8 mouse cellular contexts compared by ENCODE assay signal in the genomic region with DNA sequence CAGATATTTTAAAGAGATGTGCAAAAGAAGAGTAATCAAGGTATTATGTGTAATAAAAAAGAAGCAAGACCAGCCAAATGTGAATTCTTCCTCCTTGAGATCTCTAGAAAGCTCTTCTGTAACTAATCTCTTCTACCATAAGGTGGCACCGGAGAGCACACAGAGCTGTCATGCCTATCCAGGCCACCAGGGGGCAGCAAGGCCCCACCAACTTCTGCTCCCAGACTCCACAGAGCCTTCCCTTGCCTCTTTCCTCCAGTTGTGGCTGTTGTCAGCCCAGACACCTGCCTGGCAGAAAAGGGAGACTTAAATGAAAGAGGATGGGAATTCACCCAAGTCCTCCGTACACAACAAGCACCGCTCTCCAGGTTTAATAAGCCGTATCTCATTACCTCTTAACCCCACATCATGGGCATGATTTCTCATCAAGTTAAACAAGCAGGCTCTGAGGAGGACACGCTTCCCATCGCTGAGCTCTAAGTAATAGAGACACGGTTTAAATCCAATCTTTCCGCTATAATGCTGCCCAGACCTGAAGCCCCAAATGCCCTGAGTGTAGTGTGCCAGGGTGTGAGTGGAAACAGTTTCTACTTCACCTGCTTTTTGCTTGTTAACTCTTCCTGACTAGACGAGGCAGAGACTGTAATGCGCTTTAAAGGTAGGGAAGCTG. TPM values are rescaled to one million over a fixed set of nuclear protein-coding genes. Genes with fewer than 3 reads are reported as not detected.
DNase-seq lines count a peak whose midpoint lies in the region; ATAC-seq and TF ChIP-seq lines count a peak whose summit lies in the region.

No protein-coding gene starts in this region.

- H3K27ac ChIP-seq in liver, embryonic 12.5 days, result no peak overlapping the region
- no peak overlapping the region for H3K27ac ChIP-seq in cerebellum, adult 2 months (ENCODE audit: insufficient read depth, low read length)
- H3K27ac ChIP-seq in intestine, postnatal 0 days (ENCODE audit: low read depth, low read length), result no peak overlapping the region
- no peak overlapping the region for H3K27ac ChIP-seq in limb, embryonic 11.5 days (replicated peaks; ENCODE audit: low read depth, low read length)
- H3K27ac ChIP-seq in neural tube, embryonic 13.5 days (replicated peaks), result no peak overlapping the region
- no peak overlapping the region for H3K27ac ChIP-seq in testis, adult 2 months (ENCODE audit: control insufficient read depth, insufficient read depth, low read depth, low read length)

- no peak overlapping the region for H3K4me2 ChIP-seq in liver, embryonic 12.5 days
- H3K4me2 ChIP-seq in intestine, postnatal 0 days (replicated peaks; ENCODE audit: low read depth), result no peak overlapping the region
- H3K4me2 ChIP-seq in limb, embryonic 11.5 days (ENCODE audit: low read depth, severe bottlenecking), result no peak overlapping the region
- no peak overlapping the region for H3K4me2 ChIP-seq in neural tube, embryonic 13.5 days

- H3K9me3 ChIP-seq in liver, embryonic 12.5 days (replicated peaks), result no peaks in the 10 kb centered on the region
- H3K9me3 ChIP-seq in intestine, postnatal 0 days (ENCODE audit: control insufficient read depth), result no peaks in the 10 kb centered on the region
- no peaks in the 10 kb centered on the region for H3K9me3 ChIP-seq in limb, embryonic 11.5 days (ENCODE audit: control insufficient read depth, low read length)
- H3K9me3 ChIP-seq in neural tube, embryonic 13.5 days, result no peaks in the 10 kb centered on the region

- WGBS in liver, embryonic 12.5 days (ENCODE audit: insufficient replicate concordance), result 56% methylated on average over 10 of the region's 10 CpGs
- WGBS in cerebellum, adult 2 months, result 49% methylated on average over 10 of the region's 10 CpGs
- 69% methylated on average over 10 of the region's 10 CpGs for WGBS in intestine, postnatal 0 days
- 69% methylated on average over 10 of the region's 10 CpGs for WGBS in limb, embryonic 11.5 days
- WGBS in neural tube, embryonic 13.5 days, result 64% methylated on average over 10 of the region's 10 CpGs

- H3K9ac ChIP-seq in liver, embryonic 12.5 days, result no peak overlapping the region
- no peak overlapping the region for H3K9ac ChIP-seq in intestine, postnatal 0 days (ENCODE audit: low read depth, low read length)
- no peak overlapping the region for H3K9ac ChIP-seq in limb, embryonic 11.5 days (ENCODE audit: low read length)
- H3K9ac ChIP-seq in neural tube, embryonic 13.5 days, result no peak overlapping the region

- no peak for TF ChIP-seq POLR2A in cerebellum, adult 2 months (IDR thresholded peaks at IDR 0.05; ENCODE audit: borderline replicate concordance, insufficient read depth, low read length)
- TF ChIP-seq POLR2A in testis, adult 2 months (IDR thresholded peaks at IDR 0.05; ENCODE audit: control insufficient read depth, low read depth, low read length), result no peak

- no peak overlapping the region for H3K4me3 ChIP-seq in liver, embryonic 12.5 days
- no peak overlapping the region for H3K4me3 ChIP-seq in cerebellum, adult 2 months (replicated peaks; ENCODE audit: insufficient read depth, low read depth, low read length)
- no peak overlapping the region for H3K4me3 ChIP-seq in intestine, postnatal 0 days (ENCODE audit: low read depth, low read length)
- H3K4me3 ChIP-seq in limb, embryonic 11.5 days (ENCODE audit: low read depth, low read length), result no peak overlapping the region
- H3K4me3 ChIP-seq in neural tube, embryonic 13.5 days, result no peak overlapping the region
- no peak overlapping the region for H3K4me3 ChIP-seq in testis, adult 2 months (ENCODE audit: control insufficient read depth, low read depth, low read length)

- no peak for ATAC-seq in liver, embryonic 12.5 days
- ATAC-seq in intestine, postnatal 0 days, result no peak
- no peak for ATAC-seq in limb, embryonic 11.5 days (ENCODE audit: insufficient number of reproducible peaks, low FRiP score, low TSS enrichment, low read depth)
- ATAC-seq in neural tube, embryonic 13.5 days (ENCODE audit: low read depth), result 0 out of 2 replicates have a peak, but pooled peaks have one; percentile 67

- no peaks in the 10 kb centered on the region for H3K4me1 ChIP-seq in liver, embryonic 12.5 days
- H3K4me1 ChIP-seq in cerebellum, adult 2 months (ENCODE audit: control insufficient read depth, insufficient read depth, low read length), result no peaks in the 10 kb centered on the region
- H3K4me1 ChIP-seq in intestine, postnatal 0 days (replicated peaks; ENCODE audit: control insufficient read depth, insufficient read depth, low read length), result no peaks in the 10 kb centered on the region
- no peaks in the 10 kb centered on the region for H3K4me1 ChIP-seq in limb, embryonic 11.5 days (ENCODE audit: control insufficient read depth, insufficient read depth, low read length)
- H3K4me1 ChIP-seq in neural tube, embryonic 13.5 days (replicated peaks), result no peaks in the 10 kb centered on the region
- H3K4me1 ChIP-seq in testis, adult 2 months (ENCODE audit: control insufficient read depth, insufficient read depth, low read length), result no peaks in the 10 kb centered on the region

- TF ChIP-seq CTCF in cerebellum, adult 2 months (IDR thresholded peaks at IDR 0.05; ENCODE audit: borderline replicate concordance, insufficient read depth, low read depth, low read length), result peak; percentile 100
- TF ChIP-seq CTCF in intestine, postnatal 0 days (IDR thresholded peaks at IDR 0.05; ENCODE audit: low read depth), result peak; percentile 100
- TF ChIP-seq CTCF in testis, adult 2 months (IDR thresholded peaks at IDR 0.05; ENCODE audit: control insufficient read depth, insufficient read depth, insufficient replicate concordance, low read depth, low read length), result peak; percentile 100

- peak; percentile 62 for DNase-seq in liver
- DNase-seq in cerebellum, adult 2 months, result peak; percentile 46 to 66
- peak; percentile 29 to 78 for DNase-seq in frontal cortex, postnatal 10 days (ENCODE audit: low spot score in 2 of 2)
- peak; percentile 89 for DNase-seq in limb, embryonic 11.5 days (ENCODE audit: low spot score)

- no peaks in the 10 kb centered on the region for H3K27me3 ChIP-seq in liver, embryonic 12.5 days (replicated peaks)
- no peaks in the 10 kb centered on the region for H3K27me3 ChIP-seq in cerebellum, adult 2 months (ENCODE audit: control insufficient read depth, insufficient read depth, low read length)
- no peaks in the 10 kb centered on the region for H3K27me3 ChIP-seq in intestine, postnatal 0 days (replicated peaks; ENCODE audit: control insufficient read depth, insufficient read depth, low read length)
- H3K27me3 ChIP-seq in limb, embryonic 11.5 days (ENCODE audit: control insufficient read depth, insufficient read depth, low read length), result no peaks in the 10 kb centered on the region
- no peaks in the 10 kb centered on the region for H3K27me3 ChIP-seq in neural tube, embryonic 13.5 days
- no peaks in the 10 kb centered on the region for H3K27me3 ChIP-seq in testis, adult 2 months (ENCODE audit: control insufficient read depth, insufficient read depth, low read length)

- no peaks in the 10 kb centered on the region for H3K36me3 ChIP-seq in liver, embryonic 12.5 days
- H3K36me3 ChIP-seq in intestine, postnatal 0 days (ENCODE audit: control insufficient read depth, insufficient read depth), result no peaks in the 10 kb centered on the region
- H3K36me3 ChIP-seq in limb, embryonic 11.5 days (ENCODE audit: control insufficient read depth, insufficient read depth, low read length), result no peaks in the 10 kb centered on the region
- no peaks in the 10 kb centered on the region for H3K36me3 ChIP-seq in neural tube, embryonic 13.5 days
- H3K36me3 ChIP-seq in testis, adult 2 months (ENCODE audit: control insufficient read depth, insufficient read depth, low read length), result no peaks in the 10 kb centered on the region

RNA-seq across cellular contexts. Expression of gene Asic2, which starts 28.1 kb away (rescaled TPM):
- polyA plus RNA-seq in liver, embryonic 12.5 days (2016; fragmentation: Nextera tagmentation; extraction: Ambion mirVana), result 0.06 and 0.11 TPM in 2 replicates
- polyA plus RNA-seq in cerebellum, adult 2 months (2012; rRNA removed), result 39.7 and 43.2 TPM in 2 replicates
- polyA plus RNA-seq in intestine, postnatal 0 days (2015; fragmentation: Nextera tagmentation; extraction: Ambion mirVana), result 0.44 and 0.55 TPM in 2 replicates
- 0.27 and 0.41 TPM in 2 replicates for polyA plus RNA-seq in limb, embryonic 11.5 days (2014; fragmentation: Nextera tagmentation; extraction: Ambion mirVana)
- 8.6 and 9.1 TPM in 2 replicates for polyA plus RNA-seq in neural tube, embryonic 13.5 days (2015; fragmentation: Nextera tagmentation; extraction: Ambion mirVana)
- 0.41 and 0.58 TPM in 2 replicates for polyA plus RNA-seq in testis, adult 2 months (2012; rRNA removed)

RNA-seq across cellular contexts. Expression of gene Ccl2, which starts 39.1 kb away (rescaled TPM):
- 2.0 and 2.8 TPM in 2 replicates for polyA plus RNA-seq in liver, embryonic 12.5 days (2016; fragmentation: Nextera tagmentation; extraction: Ambion mirVana)
- polyA plus RNA-seq in cerebellum, adult 2 months (2012; rRNA removed), result 0.19 TPM in 1 of 2 replicates, not detected in the other
- 3.4 and 4.4 TPM in 2 replicates for polyA plus RNA-seq in intestine, postnatal 0 days (2015; fragmentation: Nextera tagmentation; extraction: Ambion mirVana)
- polyA plus RNA-seq in limb, embryonic 11.5 days (2014; fragmentation: Nextera tagmentation; extraction: Ambion mirVana), result not detected in 2 replicates
- polyA plus RNA-seq in neural tube, embryonic 13.5 days (2015; fragmentation: Nextera tagmentation; extraction: Ambion mirVana), result 2.6 and 3.1 TPM in 2 replicates
- polyA plus RNA-seq in testis, adult 2 months (2012; rRNA removed), result 0.13 and 0.15 TPM in 2 replicates

RNA-seq across cellular contexts. Expression of gene Gm17268, which starts 42.1 kb away (rescaled TPM):
- not detected in 2 replicates for polyA plus RNA-seq in liver, embryonic 12.5 days (2016; fragmentation: Nextera tagmentation; extraction: Ambion mirVana)
- not detected in 2 replicates for polyA plus RNA-seq in cerebellum, adult 2 months (2012; rRNA removed)
- polyA plus RNA-seq in intestine, postnatal 0 days (2015; fragmentation: Nextera tagmentation; extraction: Ambion mirVana), result not detected in 2 replicates
- not detected in 2 replicates for polyA plus RNA-seq in limb, embryonic 11.5 days (2014; fragmentation: Nextera tagmentation; extraction: Ambion mirVana)
- not detected in 2 replicates for polyA plus RNA-seq in neural tube, embryonic 13.5 days (2015; fragmentation: Nextera tagmentation; extraction: Ambion mirVana)
- polyA plus RNA-seq in testis, adult 2 months (2012; rRNA removed), result not detected in 2 replicates

RNA-seq across cellular contexts. Expression of gene Ccl7, which starts 49.2 kb away (rescaled TPM):
- 0.62 and 0.68 TPM in 2 replicates for polyA plus RNA-seq in liver, embryonic 12.5 days (2016; fragmentation: Nextera tagmentation; extraction: Ambion mirVana)
- polyA plus RNA-seq in cerebellum, adult 2 months (2012; rRNA removed), result not detected in 2 replicates
- 2.4 and 2.6 TPM in 2 replicates for polyA plus RNA-seq in intestine, postnatal 0 days (2015; fragmentation: Nextera tagmentation; extraction: Ambion mirVana)
- not detected in 2 replicates for polyA plus RNA-seq in limb, embryonic 11.5 days (2014; fragmentation: Nextera tagmentation; extraction: Ambion mirVana)
- polyA plus RNA-seq in neural tube, embryonic 13.5 days (2015; fragmentation: Nextera tagmentation; extraction: Ambion mirVana), result 1.3 and 3.1 TPM in 2 replicates
- polyA plus RNA-seq in testis, adult 2 months (2012; rRNA removed), result not detected in 2 replicates
